Mouse (Mus musculus): ENCODE measurements around the gene Zic1. TPM values are rescaled to one million over a fixed set of nuclear protein-coding genes. Genes with fewer than 3 reads are reported as not detected.

Zic1 gene
- polyA plus RNA-seq, 1 experiment, result 1,121 TPM

DNA sequence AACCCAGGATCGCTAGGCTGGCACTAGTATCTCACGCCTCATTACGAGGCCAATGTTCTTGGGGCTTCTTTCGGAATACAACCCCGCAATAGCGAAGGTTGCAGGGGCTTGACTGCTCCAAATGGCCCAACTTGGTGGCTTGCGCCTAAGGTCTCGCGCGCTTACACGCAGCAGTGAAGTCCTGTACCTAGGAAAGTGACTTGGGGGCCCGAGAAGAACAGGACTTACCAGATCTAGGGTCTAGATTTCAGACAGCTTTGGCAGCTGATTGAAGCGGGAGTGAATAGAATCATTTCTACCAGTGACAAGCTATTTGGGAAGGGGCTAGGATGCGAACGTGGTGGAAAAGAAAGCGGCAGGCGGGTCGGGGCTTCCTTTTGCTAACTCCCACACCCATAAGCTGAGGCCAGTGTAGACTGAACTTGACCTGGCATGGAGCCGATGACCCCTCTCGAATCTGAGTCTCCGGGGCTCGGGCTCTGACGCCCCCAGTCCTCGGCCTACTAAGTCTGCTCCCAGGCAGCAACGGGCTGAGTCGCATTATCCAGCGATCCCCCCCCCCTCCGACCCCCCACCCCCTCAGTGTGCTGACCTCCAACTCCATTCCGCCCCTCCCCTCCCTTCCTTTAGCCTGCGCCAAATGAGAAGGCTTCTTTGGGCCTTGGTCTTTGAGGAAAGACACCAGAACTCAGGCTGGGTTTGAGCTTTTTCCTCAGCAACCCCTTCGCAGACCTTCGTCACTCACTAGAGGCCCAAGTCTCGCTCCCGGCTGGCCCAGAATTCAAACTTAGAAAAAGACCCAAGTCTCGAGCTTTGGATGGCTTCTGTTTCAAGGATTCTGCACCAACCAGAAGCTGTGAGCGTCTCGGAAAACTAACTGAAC, 11.8 kb downstream of the Zic1 start:
- TF ChIP-seq POLR2A (IDR thresholded peaks at IDR 0.05; ENCODE audit: borderline replicate concordance, insufficient read depth, low read length) (no peak), CTCF (IDR thresholded peaks at IDR 0.05; ENCODE audit: borderline replicate concordance, insufficient read depth, low read depth, low read length) (no peak)
- Histone ChIP-seq H3K27ac (ENCODE audit: insufficient read depth, low read length) (peak overlapping the region; percentile 100), H3K4me3 (replicated peaks; ENCODE audit: insufficient read depth, low read depth, low read length) (peak overlapping the region; percentile 57), H3K4me1 (ENCODE audit: control insufficient read depth, insufficient read depth, low read length) (peaks cover 14% of the 10 kb centered on the region; the same call in 1 of the 2 replicates), H3K27me3 (ENCODE audit: control insufficient read depth, insufficient read depth, low read length) (no peaks in the 10 kb centered on the region)
- WGBS, result 10% methylated on average over 37 of the region's 37 CpGs
- DNase-seq, result peak; percentile 66 to 80

- TF ChIP-seq CTCF (IDR thresholded peaks at IDR 0.05; ENCODE audit: borderline replicate concordance, insufficient read depth, low read depth, low read length), result no peak
- no peak for TF ChIP-seq POLR2A (IDR thresholded peaks at IDR 0.05; ENCODE audit: borderline replicate concordance, insufficient read depth, low read length)
- Histone ChIP-seq H3K4me3 (replicated peaks; ENCODE audit: insufficient read depth, low read depth, low read length) (peak overlapping the region; percentile 50), H3K27ac (ENCODE audit: insufficient read depth, low read length) (peak overlapping the region; percentile 98), H3K4me1 (ENCODE audit: control insufficient read depth, insufficient read depth, low read length) (peaks cover 14% of the 10 kb centered on the region; the same call in 1 of the 2 replicates), H3K27me3 (ENCODE audit: control insufficient read depth, insufficient read depth, low read length) (no peaks in the 10 kb centered on the region)
- peak; percentile 70 to 78 for DNase-seq
- 3% methylated on average over 15 of the region's 15 CpGs for WGBS
These were observed 12.8 kb downstream of the Zic1 start for GRCm38 (mm10) chr9:91352786-91353185.

DNA sequence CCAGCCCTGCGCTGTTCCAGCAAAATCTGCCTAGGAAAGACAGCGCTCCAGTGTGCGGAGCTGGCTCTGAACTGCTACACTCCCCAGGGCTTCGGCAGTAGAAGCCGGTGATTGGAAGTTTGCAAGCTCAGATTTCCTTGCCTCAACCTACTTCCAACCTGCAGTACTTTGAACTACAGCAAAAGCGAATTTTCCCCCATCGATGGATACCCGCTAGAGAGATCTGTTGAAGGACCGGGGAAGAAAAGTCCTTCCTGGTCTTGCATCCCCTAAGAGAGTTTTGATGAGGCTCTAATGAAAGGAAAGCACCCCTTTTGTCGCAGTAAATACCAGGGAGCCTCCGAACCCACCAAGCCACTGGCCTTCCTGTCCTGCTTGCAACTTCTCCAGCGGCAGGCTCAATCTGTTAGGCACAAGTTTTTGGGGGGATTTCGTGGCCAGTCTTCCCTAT, 13.6 kb downstream of the Zic1 start:
- Histone ChIP-seq H3K4me1 (ENCODE audit: control insufficient read depth, insufficient read depth, low read length) (peaks cover 14% of the 10 kb centered on the region; the same call in 1 of the 2 replicates), H3K27ac (ENCODE audit: insufficient read depth, low read length) (peak overlapping the region; percentile 98), H3K27me3 (ENCODE audit: control insufficient read depth, insufficient read depth, low read length) (no peaks in the 10 kb centered on the region), H3K4me3 (replicated peaks; ENCODE audit: insufficient read depth, low read depth, low read length) (peak overlapping the region; percentile 56)
- DNase-seq, result peak; percentile 75 to 78
- TF ChIP-seq CTCF (IDR thresholded peaks at IDR 0.05; ENCODE audit: borderline replicate concordance, insufficient read depth, low read depth, low read length) (no peak), POLR2A (IDR thresholded peaks at IDR 0.05; ENCODE audit: borderline replicate concordance, insufficient read depth, low read length) (no peak)
- 5% methylated on average over 13 of the region's 13 CpGs for WGBS

GRCm38 (mm10) chr9:91351361-91351760, 14.2 kb downstream of the Zic1 start:
- DNase-seq, result no peak
- TF ChIP-seq CTCF (IDR thresholded peaks at IDR 0.05; ENCODE audit: borderline replicate concordance, insufficient read depth, low read depth, low read length) (no peak), POLR2A (IDR thresholded peaks at IDR 0.05; ENCODE audit: borderline replicate concordance, insufficient read depth, low read length) (no peak)
- WGBS, result 6% methylated on average over 5 of the region's 5 CpGs
- Histone ChIP-seq H3K27me3 (ENCODE audit: control insufficient read depth, insufficient read depth, low read length) (no peaks in the 10 kb centered on the region), H3K4me3 (replicated peaks; ENCODE audit: insufficient read depth, low read depth, low read length) (peak overlapping the region; percentile 65), H3K27ac (ENCODE audit: insufficient read depth, low read length) (peak overlapping the region; percentile 100), H3K4me1 (ENCODE audit: control insufficient read depth, insufficient read depth, low read length) (peaks cover 13% of the 10 kb centered on the region; the same call in 1 of the 2 replicates)

DNA sequence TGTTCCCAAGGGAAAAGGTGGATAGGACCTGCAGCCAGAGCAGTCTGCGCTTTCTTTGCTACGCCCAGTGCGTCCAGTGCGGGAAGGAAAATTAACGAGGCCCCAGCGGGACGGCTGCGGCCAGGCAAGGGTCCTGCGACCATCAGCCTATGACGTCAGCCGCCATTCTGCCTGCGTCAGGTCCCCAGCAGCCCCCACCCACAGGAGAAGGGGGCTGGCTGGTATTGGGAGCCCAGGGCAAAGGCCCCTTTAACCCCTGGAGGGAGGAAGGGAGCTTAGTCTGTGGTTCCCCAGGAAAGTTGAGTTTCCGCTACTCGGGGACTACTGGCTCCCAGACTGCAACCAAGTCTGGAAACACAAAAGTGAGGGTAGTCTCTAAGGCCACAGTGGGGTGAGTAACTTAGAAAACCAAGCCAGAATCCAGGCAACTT, 14.7 kb downstream of the Zic1 start:
- Histone ChIP-seq H3K27ac (ENCODE audit: insufficient read depth, low read length) (peak overlapping the region; percentile 100), H3K4me1 (ENCODE audit: control insufficient read depth, insufficient read depth, low read length) (peaks cover 11% of the 10 kb centered on the region; the same call in 1 of the 2 replicates), H3K4me3 (replicated peaks; ENCODE audit: insufficient read depth, low read depth, low read length) (peak overlapping the region; percentile 65), H3K27me3 (ENCODE audit: control insufficient read depth, insufficient read depth, low read length) (no peaks in the 10 kb centered on the region)
- WGBS, result 4% methylated on average over 14 of the region's 14 CpGs
- peak; percentile 78 to 81 for DNase-seq
- no peak for TF ChIP-seq POLR2A (IDR thresholded peaks at IDR 0.05; ENCODE audit: borderline replicate concordance, insufficient read depth, low read length)
- no peak for TF ChIP-seq CTCF (IDR thresholded peaks at IDR 0.05; ENCODE audit: borderline replicate concordance, insufficient read depth, low read depth, low read length)

DNA sequence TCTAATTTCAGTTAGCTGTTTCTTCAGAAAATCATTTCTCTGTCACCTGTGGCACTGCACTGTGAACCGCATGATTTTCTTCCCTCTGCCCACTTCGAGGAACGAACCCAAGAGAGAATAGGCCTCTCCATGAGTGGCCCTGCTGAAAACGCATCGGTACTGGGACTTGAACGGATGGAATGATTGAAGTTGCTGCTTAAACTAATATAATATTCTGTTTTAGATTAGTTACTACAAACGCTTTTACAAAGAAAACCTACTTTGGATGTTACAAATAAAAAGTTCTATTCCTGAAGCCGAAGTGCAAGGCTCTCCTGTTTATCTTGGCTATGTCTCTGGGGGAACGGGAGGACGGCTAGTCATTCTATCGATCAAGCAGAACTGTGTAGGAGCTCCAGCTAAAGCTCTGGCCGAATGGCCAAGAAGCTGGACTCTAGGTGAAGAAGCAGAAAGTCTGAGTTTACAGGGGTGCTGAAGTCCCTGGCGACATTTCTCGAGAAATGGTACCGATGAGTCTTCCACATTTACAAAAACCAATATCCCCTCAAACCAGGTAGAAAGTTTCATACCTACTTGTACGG, 15.3 kb downstream of the Zic1 start:
- 3% methylated on average over 16 of the region's 16 CpGs for WGBS
- H3K4me3 ChIP-seq (replicated peaks; ENCODE audit: insufficient read depth, low read depth, low read length), result peak overlapping the region; percentile 65
- peak overlapping the region; percentile 100 for H3K27ac ChIP-seq (ENCODE audit: insufficient read depth, low read length)
- DNase-seq, result peak; percentile 64 to 73
- peaks cover 11% of the 10 kb centered on the region; the same call in 1 of the 2 replicates for H3K4me1 ChIP-seq (ENCODE audit: control insufficient read depth, insufficient read depth, low read length)
- TF ChIP-seq POLR2A (IDR thresholded peaks at IDR 0.05; ENCODE audit: borderline replicate concordance, insufficient read depth, low read length) (0 out of 2 replicates have a peak, but pooled peaks have one; percentile 2), CTCF (IDR thresholded peaks at IDR 0.05; ENCODE audit: borderline replicate concordance, insufficient read depth, low read depth, low read length) (no peak)
- H3K27me3 ChIP-seq (ENCODE audit: control insufficient read depth, insufficient read depth, low read length), result no peaks in the 10 kb centered on the region

DNA sequence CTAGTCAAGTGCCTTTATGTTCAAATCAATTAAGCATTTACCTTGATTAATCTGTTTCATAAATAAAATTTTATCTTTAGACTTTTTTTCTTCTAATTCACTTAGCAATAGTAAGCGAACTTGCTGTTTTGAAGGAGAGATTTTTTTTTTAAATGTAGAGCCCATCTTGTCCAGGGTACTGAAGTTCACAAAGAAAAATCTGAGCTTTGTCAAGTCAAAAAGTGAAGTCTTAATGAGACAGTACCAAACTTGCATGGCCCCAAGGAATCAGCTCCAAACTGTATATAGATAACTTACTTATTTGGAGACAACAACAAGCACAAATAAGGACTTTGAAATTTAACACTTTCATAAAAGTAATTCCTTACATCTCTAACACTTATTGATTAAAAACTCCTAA, 16.9 kb downstream of the Zic1 start:
- Histone ChIP-seq H3K4me1 (ENCODE audit: control insufficient read depth, insufficient read depth, low read length) (peaks cover 4% of the 10 kb centered on the region; the same call in 1 of the 2 replicates), H3K27ac (ENCODE audit: insufficient read depth, low read length) (no peak overlapping the region), H3K4me3 (replicated peaks; ENCODE audit: insufficient read depth, low read depth, low read length) (no peak overlapping the region), H3K27me3 (ENCODE audit: control insufficient read depth, insufficient read depth, low read length) (no peaks in the 10 kb centered on the region)
- 65% methylated on average over 1 of the region's 1 CpGs for WGBS
- peak in 1 of 2 experiments; percentile 15 for DNase-seq
- TF ChIP-seq CTCF (IDR thresholded peaks at IDR 0.05; ENCODE audit: borderline replicate concordance, insufficient read depth, low read depth, low read length) (no peak), POLR2A (IDR thresholded peaks at IDR 0.05; ENCODE audit: borderline replicate concordance, insufficient read depth, low read length) (no peak)

Measured in cerebellum, adult 2 months (tissue).